Mouse (Mus musculus): Measurements from ENCODE around the gene Parp1. TPM values are rescaled to one million over a fixed set of nuclear protein-coding genes. Genes with fewer than 3 reads are reported as not detected.

Gene Parp1
- polyA plus RNA-seq, 1 experiment from 2014 or later: 94.0 TPM

- ATAC-seq (replicated peaks; ENCODE audit: insufficient number of reproducible peaks, low FRiP score, low TSS enrichment): no peak
- H3K4me1 ChIP-seq (ENCODE audit: control insufficient read depth, insufficient read depth, low read length): peaks cover 5% of the 10 kb centered on the region; the same call in 1 of the 2 replicates
- H3K9me3 ChIP-seq (replicated peaks; ENCODE audit: control insufficient read depth, low read length): peaks cover 7% of the 10 kb centered on the region
- no peak overlapping the region for H3K4me2 ChIP-seq
- 44% methylated on average over 5 of the region's 5 CpGs for WGBS (ENCODE audit: insufficient replicate concordance)
- H3K36me3 ChIP-seq (ENCODE audit: control insufficient read depth, insufficient read depth, low read length): no peaks in the 10 kb centered on the region
- H3K9ac ChIP-seq (ENCODE audit: low read depth, low read length): no peak overlapping the region
- H3K4me3 ChIP-seq (ENCODE audit: low read depth, low read length): no peak overlapping the region
- H3K27me3 ChIP-seq (ENCODE audit: control insufficient read depth, insufficient read depth, low read length): no peaks in the 10 kb centered on the region
- no peak overlapping the region for H3K27ac ChIP-seq (ENCODE audit: low read depth, low read length)
Observed at GRCm38 (mm10) chr1:180536719-180537118, 32.0 kb upstream of the Parp1 start.

GRCm38 (mm10) chr1:180541251-180541650, 27.5 kb upstream of the Parp1 start:
- Histone ChIP-seq H3K9ac (ENCODE audit: low read depth, low read length) (no peak overlapping the region), H3K4me3 (ENCODE audit: low read depth, low read length) (no peak overlapping the region), H3K9me3 (replicated peaks; ENCODE audit: control insufficient read depth, low read length) (no peaks in the 10 kb centered on the region), H3K27ac (ENCODE audit: low read depth, low read length) (no peak overlapping the region), H3K4me2 (no peak overlapping the region), H3K4me1 (ENCODE audit: control insufficient read depth, insufficient read depth, low read length) (peaks cover 5% of the 10 kb centered on the region; the same call in 1 of the 2 replicates), H3K36me3 (ENCODE audit: control insufficient read depth, insufficient read depth, low read length) (no peaks in the 10 kb centered on the region), H3K27me3 (ENCODE audit: control insufficient read depth, insufficient read depth, low read length) (peaks cover under 1% of the 10 kb centered on the region; the same call in 1 of the 2 replicates)
- no peak for ATAC-seq (replicated peaks; ENCODE audit: insufficient number of reproducible peaks, low FRiP score, low TSS enrichment)
- 36% methylated on average over 2 of the region's 2 CpGs for WGBS (ENCODE audit: insufficient replicate concordance)

- H3K9me3 ChIP-seq (replicated peaks; ENCODE audit: control insufficient read depth, low read length): no peaks in the 10 kb centered on the region
- WGBS (ENCODE audit: insufficient replicate concordance): 59% methylated on average over 15 of the region's 15 CpGs
Observed at GRCm38 (mm10) chr1:180541883-180542711, 26.6 kb upstream of the Parp1 start.

GRCm38 (mm10) chr1:180542712-180543371, 25.9 kb upstream of the Parp1 start:
- no peak overlapping the region for H3K27ac ChIP-seq (ENCODE audit: low read depth, low read length)
- 66% methylated on average over 3 of the region's 3 CpGs for WGBS (ENCODE audit: insufficient replicate concordance)

More at GRCm38 (mm10) chr1:180541883-180542711, 26.6 kb upstream of the Parp1 start:
- peaks cover 9% of the 10 kb centered on the region for H3K27me3 ChIP-seq (ENCODE audit: control insufficient read depth, insufficient read depth, low read length)
- H3K4me2 ChIP-seq: no peak overlapping the region
- H3K4me1 ChIP-seq (ENCODE audit: control insufficient read depth, insufficient read depth, low read length): peaks cover 3% of the 10 kb centered on the region; the same call in 1 of the 2 replicates
- H3K4me3 ChIP-seq (ENCODE audit: low read depth, low read length): no peak overlapping the region
- no peak for ATAC-seq (replicated peaks; ENCODE audit: insufficient number of reproducible peaks, low FRiP score, low TSS enrichment)
- no peaks in the 10 kb centered on the region for H3K36me3 ChIP-seq (ENCODE audit: control insufficient read depth, insufficient read depth, low read length)
- H3K27ac ChIP-seq (ENCODE audit: low read depth, low read length): no peak overlapping the region
- no peak overlapping the region for H3K9ac ChIP-seq (ENCODE audit: low read depth, low read length)

GRCm38 (mm10) chr1:180545918-180546545, 22.7 kb upstream of the Parp1 start:
- Histone ChIP-seq H3K9me3 (replicated peaks; ENCODE audit: control insufficient read depth, low read length) (no peaks in the 10 kb centered on the region), H3K4me3 (ENCODE audit: low read depth, low read length) (no peak overlapping the region), H3K27ac (ENCODE audit: low read depth, low read length) (no peak overlapping the region), H3K4me1 (ENCODE audit: control insufficient read depth, insufficient read depth, low read length) (peaks cover 14% of the 10 kb centered on the region), H3K4me2 (no peak overlapping the region), H3K9ac (ENCODE audit: low read depth, low read length) (no peak overlapping the region), H3K36me3 (ENCODE audit: control insufficient read depth, insufficient read depth, low read length) (no peaks in the 10 kb centered on the region), H3K27me3 (ENCODE audit: control insufficient read depth, insufficient read depth, low read length) (peaks cover 38% of the 10 kb centered on the region)
- WGBS (ENCODE audit: insufficient replicate concordance): 72% methylated on average over 4 of the region's 4 CpGs
- no peak for ATAC-seq (replicated peaks; ENCODE audit: insufficient number of reproducible peaks, low FRiP score, low TSS enrichment)

More at GRCm38 (mm10) chr1:180542712-180543371, 25.9 kb upstream of the Parp1 start:
- ATAC-seq (replicated peaks; ENCODE audit: insufficient number of reproducible peaks, low FRiP score, low TSS enrichment): no peak
- H3K36me3 ChIP-seq (ENCODE audit: control insufficient read depth, insufficient read depth, low read length): no peaks in the 10 kb centered on the region
- peaks cover 7% of the 10 kb centered on the region; the same call in 1 of the 2 replicates for H3K4me1 ChIP-seq (ENCODE audit: control insufficient read depth, insufficient read depth, low read length)
- H3K9me3 ChIP-seq (replicated peaks; ENCODE audit: control insufficient read depth, low read length): no peaks in the 10 kb centered on the region
- no peak overlapping the region for H3K9ac ChIP-seq (ENCODE audit: low read depth, low read length)
- no peak overlapping the region for H3K4me2 ChIP-seq
- H3K27me3 ChIP-seq (ENCODE audit: control insufficient read depth, insufficient read depth, low read length): peaks cover 13% of the 10 kb centered on the region
- H3K4me3 ChIP-seq (ENCODE audit: low read depth, low read length): no peak overlapping the region

GRCm38 (mm10) chr1:180546798-180547750, 21.6 kb upstream of the Parp1 start:
- no peak for ATAC-seq (replicated peaks; ENCODE audit: insufficient number of reproducible peaks, low FRiP score, low TSS enrichment)
- H3K36me3 ChIP-seq (ENCODE audit: control insufficient read depth, insufficient read depth, low read length): no peaks in the 10 kb centered on the region
- WGBS (ENCODE audit: insufficient replicate concordance): 43% methylated on average over 13 of the region's 13 CpGs
- H3K27ac ChIP-seq (ENCODE audit: low read depth, low read length): no peak overlapping the region
- H3K4me3 ChIP-seq (ENCODE audit: low read depth, low read length): 0 out of 2 replicates have a peak overlapping the region, but pooled peaks have one; percentile 13
- H3K27me3 ChIP-seq (ENCODE audit: control insufficient read depth, insufficient read depth, low read length): peaks cover 38% of the 10 kb centered on the region
- H3K9me3 ChIP-seq (replicated peaks; ENCODE audit: control insufficient read depth, low read length): no peaks in the 10 kb centered on the region
- H3K4me1 ChIP-seq (ENCODE audit: control insufficient read depth, insufficient read depth, low read length): peaks cover 11% of the 10 kb centered on the region
- no peak overlapping the region for H3K9ac ChIP-seq (ENCODE audit: low read depth, low read length)
- H3K4me2 ChIP-seq: peak overlapping the region; percentile 53

GRCm38 (mm10) chr1:180547751-180548669, 20.7 kb upstream of the Parp1 start:
- H3K4me3 ChIP-seq (ENCODE audit: low read depth, low read length): 0 out of 2 replicates have a peak overlapping the region, but pooled peaks have one; percentile 13
- no peaks in the 10 kb centered on the region for H3K9me3 ChIP-seq (replicated peaks; ENCODE audit: control insufficient read depth, low read length)
- ATAC-seq (replicated peaks; ENCODE audit: insufficient number of reproducible peaks, low FRiP score, low TSS enrichment): no peak
- peak overlapping the region; percentile 53 for H3K4me2 ChIP-seq
- no peak overlapping the region; the same call in 1 of the 2 replicates for H3K9ac ChIP-seq (ENCODE audit: low read depth, low read length)
- H3K4me1 ChIP-seq (ENCODE audit: control insufficient read depth, insufficient read depth, low read length): peaks cover 11% of the 10 kb centered on the region
- H3K27me3 ChIP-seq (ENCODE audit: control insufficient read depth, insufficient read depth, low read length): peaks cover 38% of the 10 kb centered on the region
- H3K27ac ChIP-seq (ENCODE audit: low read depth, low read length): no peak overlapping the region
- 1% methylated on average over 16 of the region's 16 CpGs for WGBS (ENCODE audit: insufficient replicate concordance)
- H3K36me3 ChIP-seq (ENCODE audit: control insufficient read depth, insufficient read depth, low read length): no peaks in the 10 kb centered on the region
